Mouse (Mus musculus): ENCODE measurements around the gene Ccdc124. TPM values are rescaled to one million over a fixed set of nuclear protein-coding genes. Genes with fewer than 3 reads are reported as not detected.
A peak's percentile ranks its signal among the peaks of the same experiment; 100 is the strongest.

Gene Ccdc124
- polyA plus RNA-seq (2014; fragmentation: Nextera tagmentation; extraction: Ambion mirVana): 102 and 109 TPM in 2 replicates

DNA sequence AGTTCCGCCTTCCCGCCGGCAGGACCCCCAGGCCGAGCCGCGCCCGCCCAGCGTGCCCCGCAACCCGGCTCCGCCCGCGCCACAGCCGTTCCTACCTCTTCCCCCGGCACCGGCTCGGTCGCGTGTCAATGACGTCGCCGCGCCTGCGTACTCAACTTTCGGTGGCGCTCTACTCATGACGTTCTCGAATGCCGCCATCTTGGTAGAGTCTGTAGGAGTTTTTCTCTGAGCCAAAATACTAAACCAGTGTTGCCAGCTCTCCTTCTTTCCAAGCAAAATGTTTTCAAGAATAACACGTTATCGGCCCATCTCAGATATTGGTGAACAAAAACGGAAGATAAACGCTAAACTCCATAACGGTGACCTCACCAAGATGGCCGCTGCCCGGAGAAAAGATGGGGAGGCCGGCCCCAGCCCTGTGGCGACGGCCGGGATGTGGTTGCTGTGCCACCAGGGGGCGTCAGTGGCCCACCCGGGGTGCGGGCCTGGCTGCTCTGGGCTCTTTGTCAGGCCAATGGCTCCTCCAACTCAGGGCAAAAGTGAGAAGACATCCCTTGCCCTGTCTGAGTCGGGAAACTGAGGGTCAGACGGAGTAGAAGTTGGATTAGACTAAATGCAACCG is at the start of gene Ccdc124:
TSS of gene Ccdc124 (minus strand) at position 572 of the 622 bp plus-strand sequence.
- H3K27ac ChIP-seq (ENCODE audit: low read depth, low read length): peak within 1 kb of the TSS; percentile 73
- peak within 1 kb of the TSS; percentile 83 for H3K9ac ChIP-seq (ENCODE audit: low read depth, low read length)
- 1% methylated on average over 43 of the region's 46 CpGs for WGBS (ENCODE audit: insufficient replicate concordance)
- H3K36me3 ChIP-seq (ENCODE audit: control insufficient read depth, insufficient read depth, low read length): no peaks in the 10 kb centered on the region
- peaks cover 12% of the 10 kb centered on the region for H3K4me1 ChIP-seq (ENCODE audit: control insufficient read depth, insufficient read depth, low read length)
- peak; percentile 80 for ATAC-seq (replicated peaks; ENCODE audit: insufficient number of reproducible peaks, low FRiP score, low TSS enrichment)
- no peaks in the 10 kb centered on the region for H3K27me3 ChIP-seq (ENCODE audit: control insufficient read depth, insufficient read depth, low read length)
- peak within 1 kb of the TSS; percentile 79 for H3K4me3 ChIP-seq (ENCODE audit: low read depth, low read length)
- H3K9me3 ChIP-seq (replicated peaks; ENCODE audit: control insufficient read depth, low read length): no peaks in the 10 kb centered on the region
- H3K4me2 ChIP-seq: peak within 1 kb of the TSS; percentile 89

DNA sequence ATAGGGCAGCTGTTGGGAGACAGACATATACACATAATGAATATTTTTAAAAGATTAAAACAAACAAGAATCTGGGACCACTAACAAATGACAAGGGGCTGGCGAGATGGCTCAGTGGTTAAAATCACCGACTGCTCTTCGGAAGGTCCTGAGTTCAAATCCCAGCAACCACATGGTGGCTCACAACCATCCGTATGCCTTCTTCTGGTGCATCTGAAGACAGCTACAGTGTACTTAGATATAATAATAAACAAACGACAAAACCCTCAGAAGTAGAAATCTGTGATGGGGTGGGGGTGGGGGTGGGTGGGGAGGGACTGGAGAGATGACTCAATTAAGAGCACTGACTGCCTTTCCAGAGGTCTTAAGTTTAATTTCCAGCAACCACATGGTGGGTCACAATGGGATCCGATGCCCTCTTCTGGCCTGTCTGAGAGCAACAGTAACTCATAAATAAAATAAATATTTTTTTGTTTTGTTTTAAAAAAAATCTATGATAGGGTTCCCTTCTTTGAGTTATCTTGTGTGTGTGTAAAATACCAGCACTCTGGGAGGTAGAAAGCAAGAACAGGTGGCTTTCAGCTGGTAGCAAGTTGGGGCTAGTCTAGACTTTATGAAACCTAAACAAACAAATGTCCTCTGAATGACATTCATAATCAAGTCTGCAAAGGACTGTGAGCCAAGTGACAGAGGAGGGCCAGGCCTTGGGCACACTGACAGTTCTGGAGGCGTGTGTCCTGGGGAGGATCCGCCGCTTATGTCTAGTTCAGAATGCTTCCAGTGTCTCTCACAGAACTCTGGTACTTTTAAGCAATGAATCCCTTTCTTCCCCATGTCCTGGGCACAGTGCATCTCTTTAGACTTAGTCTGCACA is 46.6 kb upstream of the Ccdc124 start:
- no peaks in the 10 kb centered on the region for H3K27me3 ChIP-seq (ENCODE audit: control insufficient read depth, insufficient read depth, low read length)
- no peaks in the 10 kb centered on the region for H3K9me3 ChIP-seq (replicated peaks; ENCODE audit: control insufficient read depth, low read length)
- H3K36me3 ChIP-seq (ENCODE audit: control insufficient read depth, insufficient read depth, low read length): peaks cover 22% of the 10 kb centered on the region
- 84% methylated on average over 9 of the region's 9 CpGs for WGBS (ENCODE audit: insufficient replicate concordance)
- no peak overlapping the region for H3K4me3 ChIP-seq (ENCODE audit: low read depth, low read length)
- no peak overlapping the region for H3K9ac ChIP-seq (ENCODE audit: low read depth, low read length)
- no peak overlapping the region for H3K4me2 ChIP-seq
- H3K27ac ChIP-seq (ENCODE audit: low read depth, low read length): no peak overlapping the region
- no peaks in the 10 kb centered on the region for H3K4me1 ChIP-seq (ENCODE audit: control insufficient read depth, insufficient read depth, low read length)
- no peak for ATAC-seq (replicated peaks; ENCODE audit: insufficient number of reproducible peaks, low FRiP score, low TSS enrichment)

DNA sequence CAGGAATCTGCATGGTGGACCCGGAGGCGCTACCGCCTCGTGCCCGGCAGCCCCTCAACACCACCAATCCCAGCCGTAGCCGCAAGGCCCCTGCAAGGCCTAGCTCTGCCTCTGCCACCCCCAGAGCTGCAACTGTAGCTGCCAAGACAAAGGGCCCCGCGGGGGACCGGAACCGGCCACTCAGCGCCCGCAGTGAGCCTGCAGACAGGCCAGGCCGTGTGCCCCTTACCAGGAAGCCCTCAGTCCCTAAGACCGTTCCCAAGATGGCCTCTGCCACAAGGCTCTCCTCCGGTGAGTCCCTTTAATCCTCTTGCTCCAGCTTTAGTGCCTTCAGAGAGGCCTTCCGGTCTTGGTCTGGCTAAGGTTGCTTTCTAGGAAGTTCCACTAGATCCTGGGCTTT is 41.0 kb upstream of the Ccdc124 start:
- H3K36me3 ChIP-seq (ENCODE audit: control insufficient read depth, insufficient read depth, low read length): peaks cover 53% of the 10 kb centered on the region
- ATAC-seq (replicated peaks; ENCODE audit: insufficient number of reproducible peaks, low FRiP score, low TSS enrichment): no peak

DNA sequence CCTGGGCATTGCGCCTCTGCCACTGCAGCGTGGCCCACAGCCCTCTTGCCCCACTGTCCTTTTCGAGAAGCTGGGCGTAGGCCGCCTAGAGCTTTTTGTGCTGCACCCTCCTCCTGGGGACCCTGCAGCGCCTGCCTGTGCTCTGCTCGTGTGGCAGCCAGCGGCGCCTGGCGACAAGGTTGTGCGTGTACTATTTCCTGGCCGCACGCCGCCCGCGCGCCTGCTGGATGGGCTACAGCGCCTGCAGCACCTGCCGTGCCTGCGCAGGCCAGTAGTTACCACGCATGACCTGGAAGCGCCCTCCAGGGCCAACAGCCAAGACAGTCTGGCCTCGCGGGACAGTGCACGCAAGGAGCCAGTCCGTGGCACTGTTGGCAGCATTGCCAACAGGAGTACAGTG is 39.8 kb upstream of the Ccdc124 start:
- no peak overlapping the region for H3K27ac ChIP-seq (ENCODE audit: low read depth, low read length)
- H3K9me3 ChIP-seq (replicated peaks; ENCODE audit: control insufficient read depth, low read length): no peaks in the 10 kb centered on the region
- 94% methylated on average over 26 of the region's 26 CpGs for WGBS (ENCODE audit: insufficient replicate concordance)
- peaks cover 50% of the 10 kb centered on the region for H3K36me3 ChIP-seq (ENCODE audit: control insufficient read depth, insufficient read depth, low read length)
- H3K4me1 ChIP-seq (ENCODE audit: control insufficient read depth, insufficient read depth, low read length): no peaks in the 10 kb centered on the region
- no peak overlapping the region for H3K4me3 ChIP-seq (ENCODE audit: low read depth, low read length)
- H3K4me2 ChIP-seq: no peak overlapping the region
- ATAC-seq (replicated peaks; ENCODE audit: insufficient number of reproducible peaks, low FRiP score, low TSS enrichment): no peak
- no peaks in the 10 kb centered on the region for H3K27me3 ChIP-seq (ENCODE audit: control insufficient read depth, insufficient read depth, low read length)
- H3K9ac ChIP-seq (ENCODE audit: low read depth, low read length): no peak overlapping the region

More for the DNA sequence above, 41.0 kb upstream of the Ccdc124 start:
- H3K9me3 ChIP-seq (replicated peaks; ENCODE audit: control insufficient read depth, low read length): no peaks in the 10 kb centered on the region
- H3K27me3 ChIP-seq (ENCODE audit: control insufficient read depth, insufficient read depth, low read length): no peaks in the 10 kb centered on the region
- no peak overlapping the region for H3K27ac ChIP-seq (ENCODE audit: low read depth, low read length)
- no peak overlapping the region for H3K9ac ChIP-seq (ENCODE audit: low read depth, low read length)
- H3K4me2 ChIP-seq: no peak overlapping the region
- no peak overlapping the region for H3K4me3 ChIP-seq (ENCODE audit: low read depth, low read length)
- WGBS (ENCODE audit: insufficient replicate concordance): 94% methylated on average over 17 of the region's 17 CpGs
- no peaks in the 10 kb centered on the region for H3K4me1 ChIP-seq (ENCODE audit: control insufficient read depth, insufficient read depth, low read length)

DNA sequence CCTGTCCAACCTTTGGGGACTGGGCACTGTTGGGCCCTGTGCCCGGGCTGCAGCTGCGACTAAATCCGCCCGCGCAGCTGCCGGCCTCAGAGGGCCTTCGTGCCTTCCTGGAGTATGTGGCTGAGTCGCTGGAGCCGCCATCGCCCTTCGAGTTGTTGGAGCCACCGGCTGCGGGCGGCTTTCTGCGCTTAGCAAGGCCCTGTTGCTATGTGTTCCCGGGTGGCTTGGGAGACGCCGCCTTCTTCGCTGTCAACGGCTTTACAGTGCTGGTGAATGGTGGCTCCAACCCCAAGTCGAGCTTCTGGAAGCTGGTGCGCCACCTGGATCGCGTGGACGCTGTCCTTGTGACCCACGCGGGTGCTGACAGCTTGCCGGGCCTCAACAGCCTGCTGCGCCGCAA is 39.2 kb upstream of the Ccdc124 start:
- no peak overlapping the region for H3K9ac ChIP-seq (ENCODE audit: low read depth, low read length)
- H3K36me3 ChIP-seq (ENCODE audit: control insufficient read depth, insufficient read depth, low read length): peaks cover 50% of the 10 kb centered on the region
- H3K27me3 ChIP-seq (ENCODE audit: control insufficient read depth, insufficient read depth, low read length): no peaks in the 10 kb centered on the region
- no peak overlapping the region for H3K4me3 ChIP-seq (ENCODE audit: low read depth, low read length)
- WGBS (ENCODE audit: insufficient replicate concordance): 82% methylated on average over 30 of the region's 30 CpGs
- no peaks in the 10 kb centered on the region for H3K4me1 ChIP-seq (ENCODE audit: control insufficient read depth, insufficient read depth, low read length)
- no peak for ATAC-seq (replicated peaks; ENCODE audit: insufficient number of reproducible peaks, low FRiP score, low TSS enrichment)
- H3K27ac ChIP-seq (ENCODE audit: low read depth, low read length): no peak overlapping the region
- H3K9me3 ChIP-seq (replicated peaks; ENCODE audit: control insufficient read depth, low read length): no peaks in the 10 kb centered on the region
- H3K4me2 ChIP-seq: no peak overlapping the region

DNA sequence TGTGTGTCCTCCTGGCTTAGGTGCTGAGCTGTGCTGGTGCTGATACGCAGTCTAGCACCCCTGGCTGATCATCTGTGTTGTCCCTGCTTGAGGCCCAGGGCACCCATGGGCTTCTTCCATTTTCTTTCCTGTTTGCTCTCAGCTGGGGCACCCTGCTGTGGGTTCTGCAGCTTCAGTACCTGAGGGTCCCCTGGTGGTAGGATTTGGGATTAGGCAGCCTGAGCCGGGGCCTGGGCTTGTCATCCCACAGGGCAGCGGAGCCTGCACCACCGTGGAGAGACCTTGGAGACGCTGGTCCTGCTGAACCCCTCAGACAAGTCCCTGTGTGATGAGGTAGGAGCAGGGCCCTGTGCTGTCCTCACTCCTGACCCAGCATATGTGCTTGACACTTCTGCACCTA is 37.9 kb upstream of the Ccdc124 start:
- no peak overlapping the region for H3K4me2 ChIP-seq

DNA sequence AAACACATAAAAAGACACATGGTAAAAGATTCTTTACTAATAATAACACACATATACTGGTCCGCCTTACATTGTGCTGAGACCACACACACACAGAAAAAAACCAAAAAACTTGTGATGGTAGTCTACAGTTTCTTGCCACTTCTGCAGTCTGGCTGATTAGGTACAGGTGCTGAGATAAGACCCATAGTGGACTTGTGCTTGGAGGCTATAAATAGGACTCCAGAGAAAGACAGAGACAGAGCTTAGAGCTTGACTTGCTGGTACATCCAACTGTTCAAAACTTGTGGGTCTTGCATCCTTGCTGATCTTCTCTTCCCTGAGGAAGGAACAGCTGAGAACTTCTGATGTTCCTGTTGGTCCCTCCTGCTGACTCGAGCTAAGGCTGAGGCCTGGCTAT is 33.8 kb upstream of the Ccdc124 start:
- ATAC-seq (replicated peaks; ENCODE audit: insufficient number of reproducible peaks, low FRiP score, low TSS enrichment): no peak
- Histone ChIP-seq H3K36me3 (ENCODE audit: control insufficient read depth, insufficient read depth, low read length) (peaks cover 11% of the 10 kb centered on the region), H3K4me1 (ENCODE audit: control insufficient read depth, insufficient read depth, low read length) (peaks cover 13% of the 10 kb centered on the region), H3K4me2 (peak overlapping the region; percentile 31), H3K27me3 (ENCODE audit: control insufficient read depth, insufficient read depth, low read length) (no peaks in the 10 kb centered on the region; the same call in 1 of the 2 replicates), H3K4me3 (ENCODE audit: low read depth, low read length) (0 out of 2 replicates have a peak overlapping the region, but pooled peaks have one; percentile 82), H3K9ac (ENCODE audit: low read depth, low read length) (no peak overlapping the region), H3K9me3 (replicated peaks; ENCODE audit: control insufficient read depth, low read length) (no peaks in the 10 kb centered on the region), H3K27ac (ENCODE audit: low read depth, low read length) (no peak overlapping the region)
- 73% methylated on average over 2 of the region's 2 CpGs for WGBS (ENCODE audit: insufficient replicate concordance)

More for the DNA sequence above, 37.9 kb upstream of the Ccdc124 start:
- ATAC-seq (replicated peaks; ENCODE audit: insufficient number of reproducible peaks, low FRiP score, low TSS enrichment): no peak
- Histone ChIP-seq H3K36me3 (ENCODE audit: control insufficient read depth, insufficient read depth, low read length) (peaks cover 41% of the 10 kb centered on the region), H3K4me1 (ENCODE audit: control insufficient read depth, insufficient read depth, low read length) (peaks cover 9% of the 10 kb centered on the region), H3K4me3 (ENCODE audit: low read depth, low read length) (no peak overlapping the region), H3K9me3 (replicated peaks; ENCODE audit: control insufficient read depth, low read length) (no peaks in the 10 kb centered on the region), H3K27ac (ENCODE audit: low read depth, low read length) (no peak overlapping the region), H3K27me3 (ENCODE audit: control insufficient read depth, insufficient read depth, low read length) (no peaks in the 10 kb centered on the region), H3K9ac (ENCODE audit: low read depth, low read length) (no peak overlapping the region)
- 82% methylated on average over 5 of the region's 5 CpGs for whole genome bisulfite sequencing (ENCODE audit: insufficient replicate concordance)

DNA sequence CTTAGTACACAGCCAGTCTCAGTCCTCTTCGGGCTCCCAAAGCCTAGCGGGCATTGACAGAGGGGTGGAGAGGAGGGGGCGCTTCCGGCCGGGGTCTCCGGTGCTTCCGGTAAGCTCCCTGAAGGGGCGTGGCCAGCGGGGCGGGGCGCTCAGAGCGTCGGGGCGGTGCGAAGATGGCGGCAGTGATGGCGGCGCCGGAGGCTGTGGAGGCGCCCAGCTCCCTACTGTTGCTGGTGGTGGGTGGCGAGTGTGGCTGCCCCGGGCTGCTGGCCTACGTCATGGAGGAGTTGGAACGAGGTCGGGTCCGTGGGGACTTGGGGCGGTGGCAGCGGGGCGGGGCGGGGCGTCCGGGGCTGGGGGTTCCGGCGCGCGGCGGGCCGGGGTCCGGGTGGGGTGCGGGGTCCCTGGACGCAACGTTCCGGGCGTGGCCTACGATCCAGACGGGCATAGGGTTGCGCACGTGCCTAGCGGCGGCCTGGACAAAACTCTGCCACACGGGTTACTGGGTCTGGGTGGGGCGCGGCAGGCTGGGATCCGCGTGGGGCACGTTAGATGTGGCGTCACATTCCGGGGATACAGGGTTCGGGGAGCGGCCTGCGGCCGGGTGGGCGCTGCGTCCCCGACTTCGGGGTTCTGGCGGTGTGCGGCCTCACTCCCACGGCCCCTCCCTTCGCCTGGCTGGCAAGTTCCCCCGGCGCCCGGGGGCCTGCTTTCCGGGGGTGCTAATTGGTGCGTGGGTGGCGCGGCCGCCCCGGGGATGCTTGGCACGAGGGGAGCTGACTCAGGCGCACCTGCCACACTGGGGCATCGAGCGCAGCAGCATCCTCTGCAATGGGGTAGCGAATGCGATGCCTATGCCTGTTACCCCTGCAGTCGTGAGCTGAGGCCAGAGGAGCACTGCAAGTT is 32.3 kb upstream of the Ccdc124 start, which contains the start of gene Map1s:
TSS of gene Map1s (plus strand) at position 102 of the 906 bp plus-strand sequence.
- no peaks in the 10 kb centered on the region; the same call in 1 of the 2 replicates for H3K27me3 ChIP-seq (ENCODE audit: control insufficient read depth, insufficient read depth, low read length)
- peak; percentile 81 for ATAC-seq (replicated peaks; ENCODE audit: insufficient number of reproducible peaks, low FRiP score, low TSS enrichment)
- peak within 1 kb of the TSS; percentile 89 for H3K9ac ChIP-seq (ENCODE audit: low read depth, low read length)
- peak within 1 kb of the TSS; percentile 82 for H3K4me2 ChIP-seq
- under 1% methylated on average over 79 of the region's 86 CpGs for WGBS (ENCODE audit: insufficient replicate concordance)
- H3K36me3 ChIP-seq (ENCODE audit: control insufficient read depth, insufficient read depth, low read length): no peaks in the 10 kb centered on the region
- H3K4me1 ChIP-seq (ENCODE audit: control insufficient read depth, insufficient read depth, low read length): peaks cover 13% of the 10 kb centered on the region
- peak within 1 kb of the TSS; percentile 92 for H3K27ac ChIP-seq (ENCODE audit: low read depth, low read length)
- H3K9me3 ChIP-seq (replicated peaks; ENCODE audit: control insufficient read depth, low read length): no peaks in the 10 kb centered on the region
- H3K4me3 ChIP-seq (ENCODE audit: low read depth, low read length): peak within 1 kb of the TSS; percentile 82

Data from heart, embryonic 11.5 days (tissue).